Mouse (Mus musculus): ENCODE measurements around the gene Spon1.
A peak's percentile ranks its signal among the peaks of the same experiment; 100 is the strongest.

GRCm38 (mm10) chr7:113759212-113759611 is 6.6 kb upstream of the Spon1 start:
- TF ChIP-seq CTCF (IDR thresholded peaks at IDR 0.05; ENCODE audit: borderline replicate concordance, insufficient read depth, low read depth, low read length) (peak; percentile 99), POLR2A (IDR thresholded peaks at IDR 0.05; ENCODE audit: borderline replicate concordance, insufficient read depth, low read length) (no peak)

Data from cerebellum, adult 2 months (tissue).